Mouse (Mus musculus) adrenal gland, adult (tissue): ENCODE results near the gene Slc37a1.

ENCODE experiments used
- DNase-seq, 2 experiments: peaks; one replicate each; pipeline ENCODE4 v3.0.0; 2022 to 2023; ENCODE audit warnings: low spot score in 1 of 2; ENCODE audit not compliant: inconsistent age in 2 of 2

Slc37a1 gene

DNA sequence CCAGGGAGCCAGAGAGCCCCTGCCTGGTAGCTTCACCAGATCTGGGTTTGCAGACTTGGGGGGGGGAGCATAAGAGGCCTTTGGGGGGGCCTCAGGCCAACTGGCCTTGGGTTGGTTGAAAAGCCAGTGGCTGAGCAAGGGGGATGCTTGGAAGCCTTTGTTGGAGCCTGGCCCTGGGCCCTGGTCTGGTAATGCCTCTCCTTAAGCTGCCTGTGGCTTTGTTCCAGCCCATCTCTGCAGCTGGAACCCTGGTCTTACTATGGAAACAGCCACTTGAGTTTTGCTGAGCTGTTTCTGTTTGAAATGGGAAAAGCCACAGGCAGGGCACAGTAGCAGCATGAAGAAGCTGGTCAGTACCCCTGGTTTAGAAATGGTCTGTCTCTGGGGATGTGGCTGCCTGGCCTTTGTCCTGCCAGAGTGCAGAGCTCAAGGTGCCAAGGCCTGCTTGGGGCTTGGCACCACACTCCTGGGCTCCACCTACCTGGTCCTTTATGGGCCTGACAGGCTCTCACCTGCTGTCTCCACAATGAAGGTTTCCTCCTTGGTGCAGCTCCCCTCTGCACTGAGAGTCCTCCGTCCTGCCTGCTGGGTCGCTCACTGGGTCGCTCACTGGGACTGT lies 102.9 kb downstream of the Slc37a1 start:
- DNase-seq, result no peak

DNA sequence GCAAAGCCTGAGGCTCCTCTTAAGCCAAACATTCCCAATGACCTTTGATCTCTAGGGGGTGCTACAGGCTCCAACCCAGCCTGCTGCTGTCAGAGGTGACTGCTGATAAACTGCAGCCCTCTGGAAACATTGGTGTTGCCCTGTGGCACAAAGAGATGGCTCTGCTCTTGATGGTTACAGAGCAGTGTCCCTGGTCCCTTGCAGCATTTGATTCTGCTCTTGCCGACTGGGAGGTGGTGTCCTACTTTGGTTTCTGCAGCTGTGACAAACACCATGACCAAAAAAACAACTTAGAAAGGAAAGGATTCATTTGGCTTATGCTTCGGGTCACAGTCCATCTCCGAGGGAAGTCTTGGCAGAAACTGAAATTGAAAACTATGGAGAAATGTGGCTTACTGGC lies 104.9 kb downstream of the Slc37a1 start:
- no peak for DNase-seq

DNA sequence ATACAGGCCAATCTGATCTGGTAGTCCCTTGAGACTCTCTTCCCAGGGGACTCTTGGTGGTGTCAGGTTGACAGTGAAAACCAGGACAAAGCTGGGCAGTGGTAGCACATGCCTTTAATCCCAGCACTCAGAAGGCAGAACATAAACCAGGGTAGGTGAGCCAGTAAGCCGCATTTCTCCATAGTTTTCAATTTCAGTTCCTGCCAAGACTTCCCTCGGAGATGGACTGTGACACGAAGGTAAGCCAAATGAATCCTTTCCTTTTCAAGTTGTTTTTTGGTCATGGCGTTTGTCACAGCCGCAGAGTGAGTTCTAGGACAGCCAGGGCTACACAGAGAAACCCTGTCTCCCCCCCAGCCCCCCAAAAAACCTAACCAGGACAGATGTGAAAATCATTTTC lies 105.4 kb downstream of the Slc37a1 start:
- DNase-seq, result no peak

DNA sequence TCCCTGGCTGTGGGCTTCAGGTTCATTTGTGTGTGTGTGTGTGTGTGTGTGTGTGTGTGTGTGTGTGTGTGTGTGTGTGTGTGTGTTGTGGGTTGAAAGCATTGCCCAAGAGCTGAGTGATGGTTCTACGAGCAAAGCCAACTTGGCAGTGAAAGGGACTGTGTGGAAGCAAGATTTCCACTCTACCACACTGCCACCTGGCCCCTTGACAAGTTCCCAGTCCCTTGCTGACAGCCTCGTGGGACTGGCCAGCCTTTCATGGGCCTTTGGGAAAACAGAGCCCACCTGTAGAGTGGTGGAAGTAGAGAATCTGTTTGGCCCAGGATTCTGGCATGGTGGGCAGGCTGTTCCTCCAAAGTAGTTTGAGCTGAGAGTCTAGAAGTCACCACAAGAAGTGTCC lies 107.2 kb downstream of the Slc37a1 start:
- DNase-seq, result no peak

DNA sequence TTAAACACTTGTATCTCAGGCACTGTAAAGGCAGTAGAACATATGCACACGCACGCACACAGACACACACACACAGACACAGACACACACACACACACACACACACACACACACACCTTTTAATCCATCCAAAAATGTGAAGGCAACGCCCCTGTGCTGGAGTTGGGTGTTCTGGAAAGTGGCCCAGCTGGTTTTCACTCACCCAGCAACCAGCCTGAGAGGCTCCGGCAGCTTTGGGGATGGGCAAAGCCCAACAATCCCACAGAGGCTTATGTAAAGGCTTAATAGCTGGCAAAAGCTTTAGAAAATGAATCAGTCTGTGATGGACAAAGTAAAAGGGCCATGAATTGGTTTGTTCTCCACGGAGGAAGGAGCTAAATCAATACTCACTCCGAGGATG lies 113.7 kb downstream of the Slc37a1 start:
- DNase-seq, result no peak
